Mouse (Mus musculus): ENCODE measurements at regions not wholly inside any gene's neighbourhood (a gene's known extent, or its start where the extent isn't known, plus 50 kb on each side); places are given as distances from the start of the nearest gene placed in this dataset.
A peak's percentile ranks its signal among the peaks of the same experiment; 100 is the strongest.
"Not testable (repeated sequence)": the region's sequence is repeated elsewhere in the genome, so short reads cannot be mapped to it uniquely, and the experiment has no call there.

DNA sequence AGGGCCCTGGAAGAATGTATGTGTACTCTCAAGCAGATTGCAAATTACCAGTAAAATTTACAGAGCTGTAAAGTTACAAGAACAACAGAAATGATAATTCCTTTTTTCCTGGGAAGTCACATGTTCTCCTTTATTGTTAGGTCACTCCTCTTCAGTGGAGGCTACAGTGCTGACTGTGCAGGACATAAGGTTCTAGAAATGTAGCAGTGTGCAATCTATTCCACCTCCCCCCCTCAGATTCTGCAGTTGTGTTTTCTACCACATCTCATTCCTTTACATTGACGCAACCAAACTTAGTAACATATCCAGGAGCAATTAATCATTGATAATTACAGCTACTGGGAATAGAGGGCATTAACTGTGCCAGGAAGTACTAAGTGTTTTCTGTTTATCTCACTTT lies 385.3 kb upstream of the Tnc start:
- Histone ChIP-seq H3K9me3 (no peaks in the 10 kb centered on the region), H3K4me3 (replicated peaks) (no peak overlapping the region), H3K27me3 (replicated peaks) (no peaks in the 10 kb centered on the region), H3K9ac (no peak overlapping the region), H3K27ac (no peak overlapping the region), H3K4me1 (no peaks in the 10 kb centered on the region), H3K36me3 (no peaks in the 10 kb centered on the region), H3K4me2 (no peak overlapping the region)
- no peak for ATAC-seq (ENCODE audit: insufficient read depth, low FRiP score, low read depth)
- 49% methylated on average over 1 of the region's 1 CpGs for WGBS

DNA sequence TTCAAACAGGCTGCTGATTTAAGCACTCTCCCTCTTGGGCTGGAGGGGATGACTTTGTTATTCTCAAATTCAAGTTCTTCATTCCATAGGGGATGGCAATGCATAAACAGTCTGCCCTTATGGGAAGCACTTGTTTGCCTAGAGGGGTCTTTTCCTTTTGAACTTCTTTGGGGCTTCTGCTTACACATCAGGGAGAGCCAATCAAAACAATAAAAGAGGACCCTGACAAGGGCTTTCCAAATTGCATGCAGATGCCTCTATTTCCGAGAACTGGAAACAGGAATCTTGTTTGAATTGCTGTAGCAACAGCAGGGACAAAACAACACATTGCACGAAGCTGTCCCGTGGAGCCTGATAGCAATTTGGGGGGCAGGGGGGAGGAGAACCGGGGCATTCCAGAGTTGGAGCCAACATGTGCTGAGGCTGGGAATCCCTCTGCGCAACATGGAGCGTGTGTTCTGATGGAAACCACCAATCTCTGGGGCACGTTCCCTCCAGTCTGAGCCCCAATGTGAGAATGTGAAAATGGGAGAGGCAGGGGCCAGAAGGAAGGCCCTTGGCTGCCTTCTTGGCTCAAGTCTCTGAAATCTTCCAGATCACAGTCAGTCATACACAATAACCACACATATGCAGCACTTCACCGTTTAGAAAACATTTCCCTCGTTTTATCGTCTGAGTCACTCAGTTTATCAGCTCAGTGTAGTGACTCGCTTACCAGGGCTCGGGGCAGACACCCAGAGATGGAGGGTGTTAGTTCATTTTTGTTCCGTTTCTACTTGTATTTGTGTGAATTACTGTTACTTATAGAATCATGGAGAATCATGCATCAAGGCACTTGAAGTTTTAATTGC lies 391.2 kb upstream of the Tnc start:
- H3K9me3 ChIP-seq: no peaks in the 10 kb centered on the region
- H3K4me2 ChIP-seq: no peak overlapping the region
- H3K4me3 ChIP-seq (replicated peaks): no peak overlapping the region
- no peaks in the 10 kb centered on the region for H3K27me3 ChIP-seq (replicated peaks)
- H3K36me3 ChIP-seq: no peaks in the 10 kb centered on the region
- 48% methylated on average over 13 of the region's 13 CpGs for WGBS
- no peak overlapping the region for H3K27ac ChIP-seq
- H3K9ac ChIP-seq: no peak overlapping the region
- no peaks in the 10 kb centered on the region for H3K4me1 ChIP-seq
- no peak for ATAC-seq (ENCODE audit: insufficient read depth, low FRiP score, low read depth)

DNA sequence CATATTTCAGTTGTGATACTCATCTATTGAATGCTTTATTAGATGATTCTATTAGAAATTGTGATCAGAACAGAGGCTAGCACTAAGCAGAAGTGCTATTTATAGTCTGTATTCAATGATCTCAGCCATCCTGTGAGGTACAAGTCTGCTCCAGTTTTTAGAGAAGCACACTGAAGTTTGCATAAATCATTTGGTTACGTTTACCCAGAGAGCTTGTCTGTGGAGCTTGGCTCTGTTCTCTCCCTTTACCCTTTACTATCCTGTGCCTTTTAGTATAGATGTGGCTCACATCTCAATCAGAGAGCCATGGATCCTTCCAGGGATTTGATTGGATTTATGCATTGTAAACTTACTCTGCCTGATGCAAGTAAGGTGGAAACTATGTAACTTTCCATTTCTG lies 404.6 kb upstream of the Tnc start:
- Histone ChIP-seq H3K4me1 (no peaks in the 10 kb centered on the region), H3K36me3 (no peaks in the 10 kb centered on the region), H3K9ac (no peak overlapping the region), H3K4me2 (no peak overlapping the region), H3K27ac (no peak overlapping the region), H3K27me3 (replicated peaks) (no peaks in the 10 kb centered on the region), H3K9me3 (no peaks in the 10 kb centered on the region), H3K4me3 (replicated peaks) (no peak overlapping the region)
- 33% methylated on average over 1 of the region's 1 CpGs for WGBS
- no peak for ATAC-seq (ENCODE audit: insufficient read depth, low FRiP score, low read depth)

DNA sequence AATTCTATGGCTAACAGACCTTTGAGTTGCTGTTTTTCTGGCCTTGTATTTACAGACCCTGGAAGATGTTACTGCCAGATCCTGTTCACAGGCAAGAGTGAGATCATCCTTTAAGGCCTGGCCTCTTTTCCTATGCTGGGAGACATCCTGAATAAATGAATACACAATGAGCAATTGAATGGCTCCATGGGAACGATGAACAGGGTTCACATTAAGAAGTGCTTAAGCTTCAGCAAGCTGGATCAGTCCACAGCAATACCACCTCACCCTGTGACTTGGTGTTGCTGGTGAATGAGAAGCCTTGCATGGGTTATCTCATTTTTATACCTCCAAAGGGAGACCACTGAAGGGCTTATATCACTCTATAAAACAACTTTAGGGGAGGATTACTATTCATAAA lies 405.1 kb upstream of the Tnc start:
- Histone ChIP-seq H3K4me3 (replicated peaks) (no peak overlapping the region), H3K27ac (no peak overlapping the region), H3K4me1 (no peaks in the 10 kb centered on the region), H3K9me3 (no peaks in the 10 kb centered on the region), H3K36me3 (no peaks in the 10 kb centered on the region), H3K27me3 (replicated peaks) (no peaks in the 10 kb centered on the region), H3K4me2 (no peak overlapping the region), H3K9ac (no peak overlapping the region)
- 64% methylated on average over 1 of the region's 1 CpGs for WGBS
- no peak for ATAC-seq (ENCODE audit: insufficient read depth, low FRiP score, low read depth)

DNA sequence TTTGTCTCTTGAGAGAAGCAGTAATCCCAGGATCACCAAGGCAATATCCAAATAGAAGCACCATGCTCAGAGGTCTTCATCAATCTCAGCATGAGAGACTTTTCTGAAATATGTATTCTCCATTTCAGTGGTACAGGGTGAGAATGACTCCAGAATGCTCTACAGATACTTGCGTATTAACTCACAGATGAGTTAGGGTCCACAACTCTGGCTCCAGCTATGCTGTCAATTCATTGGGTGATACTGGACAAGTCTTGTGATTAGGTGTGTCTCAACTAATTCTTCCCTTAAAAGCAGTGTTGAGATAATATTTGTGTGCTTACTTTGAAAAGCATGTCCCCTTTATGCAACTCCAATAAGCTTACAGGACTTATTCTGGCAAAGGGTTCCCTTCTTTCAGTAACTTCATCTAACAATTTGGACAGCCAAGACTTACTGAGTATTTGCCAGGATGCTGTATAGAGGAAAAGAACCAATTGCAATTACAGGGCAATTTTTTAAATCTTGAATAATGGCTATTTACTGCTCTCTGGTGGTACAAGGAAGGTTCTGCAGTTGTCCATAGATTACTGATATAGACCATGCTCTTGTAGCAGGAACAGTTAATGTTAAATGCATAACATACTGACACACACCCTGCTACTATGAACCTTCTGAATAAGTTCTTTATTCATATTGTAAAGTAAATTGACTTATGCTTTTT lies 445.6 kb upstream of the Tnc start:
- H3K9me3 ChIP-seq: no peaks in the 10 kb centered on the region
- no peak overlapping the region for H3K27ac ChIP-seq
- H3K36me3 ChIP-seq: no peaks in the 10 kb centered on the region
- no peak overlapping the region for H3K9ac ChIP-seq
- 93% methylated on average over 1 of the region's 1 CpGs for WGBS
- no peak overlapping the region for H3K4me3 ChIP-seq (replicated peaks)
- H3K4me2 ChIP-seq: no peak overlapping the region
- no peaks in the 10 kb centered on the region for H3K4me1 ChIP-seq
- no peaks in the 10 kb centered on the region for H3K27me3 ChIP-seq (replicated peaks)
- ATAC-seq (ENCODE audit: insufficient read depth, low FRiP score, low read depth): no peak

DNA sequence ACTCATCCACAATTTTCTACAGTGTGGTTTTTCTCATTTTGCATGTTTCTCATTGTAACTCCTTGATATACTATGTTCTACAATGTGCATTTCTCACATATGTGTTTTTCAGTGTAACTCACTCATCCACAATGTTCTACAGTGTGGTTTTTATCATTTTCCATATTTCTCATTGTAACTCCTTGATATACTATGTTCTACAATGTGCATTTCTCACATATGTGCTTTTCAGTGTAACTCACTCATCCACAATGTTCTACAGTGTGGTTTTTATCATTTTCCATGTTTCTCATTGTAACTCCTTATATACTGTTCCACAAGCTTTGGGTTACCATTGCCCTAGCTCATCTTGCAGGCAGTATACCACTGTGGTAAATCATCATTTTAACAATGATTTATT lies 450.9 kb upstream of the Tnc start:
- not testable (repeated sequence) for H3K27ac ChIP-seq; H3K4me1 ChIP-seq; H3K4me3 ChIP-seq (replicated peaks); H3K27me3 ChIP-seq (replicated peaks); H3K9me3 ChIP-seq; H3K9ac ChIP-seq; H3K4me2 ChIP-seq; H3K36me3 ChIP-seq
- ATAC-seq (ENCODE audit: insufficient read depth, low FRiP score, low read depth): peak; percentile 93

DNA sequence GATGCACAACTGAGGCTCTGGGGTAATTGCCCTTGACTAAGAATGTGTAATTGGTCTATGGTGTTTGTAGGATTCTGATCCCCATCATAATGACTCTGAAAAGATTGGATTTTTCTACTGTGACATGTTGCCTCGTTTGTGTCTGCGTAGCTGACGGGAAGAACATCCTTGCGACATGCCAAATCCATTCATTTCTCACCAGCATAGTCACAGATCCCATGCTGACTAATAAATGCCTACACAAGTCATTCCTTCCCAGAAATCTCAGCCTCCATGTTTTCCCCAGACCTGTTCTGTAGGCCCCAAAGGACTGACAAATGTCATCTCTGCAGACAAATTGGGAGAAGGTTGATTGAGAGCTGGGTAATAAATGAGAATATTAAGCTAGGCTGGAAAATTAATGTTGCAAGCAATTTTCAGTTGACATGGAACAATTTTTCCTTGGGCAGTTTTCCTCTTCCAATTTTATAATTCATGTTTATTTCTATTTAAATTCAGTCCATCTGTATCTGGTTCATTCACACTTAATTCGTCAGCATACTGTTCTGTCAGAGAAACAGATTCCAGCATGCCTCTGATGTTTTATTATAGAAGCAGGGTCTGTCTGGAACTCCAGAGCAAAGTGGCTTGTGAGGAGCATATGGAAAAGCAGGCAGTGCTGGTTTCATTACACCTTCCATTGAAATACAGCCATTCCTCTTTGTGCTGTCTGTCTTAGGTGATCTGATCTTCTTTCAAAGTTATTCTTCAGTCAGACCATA lies 454.0 kb upstream of the Tnc start:
- 83% methylated on average over 5 of the region's 5 CpGs for WGBS
- no peaks in the 10 kb centered on the region for H3K9me3 ChIP-seq
- H3K4me2 ChIP-seq: no peak overlapping the region
- H3K9ac ChIP-seq: no peak overlapping the region
- no peak overlapping the region for H3K4me3 ChIP-seq (replicated peaks)
- no peaks in the 10 kb centered on the region for H3K36me3 ChIP-seq
- ATAC-seq (ENCODE audit: insufficient read depth, low FRiP score, low read depth): no peak
- no peaks in the 10 kb centered on the region for H3K4me1 ChIP-seq
- H3K27me3 ChIP-seq (replicated peaks): no peaks in the 10 kb centered on the region
- H3K27ac ChIP-seq: no peak overlapping the region

DNA sequence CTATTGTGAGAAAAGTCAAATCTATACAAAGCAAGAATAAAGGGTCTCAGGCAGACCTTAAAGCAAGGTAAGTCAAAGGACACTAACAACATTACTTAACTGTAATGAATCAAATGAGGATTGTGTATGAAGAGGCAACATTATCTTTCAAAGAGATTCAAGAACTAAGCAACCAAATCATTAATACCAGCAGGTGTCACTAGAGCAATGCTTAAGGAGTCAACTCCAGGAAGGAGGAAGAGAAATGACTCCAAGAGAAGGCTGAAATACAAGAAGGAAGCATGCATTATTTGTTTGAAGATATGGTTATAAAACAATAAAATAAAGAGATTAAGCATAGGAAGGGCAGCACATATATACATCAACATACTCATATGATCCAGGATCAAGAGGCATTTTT lies 475.1 kb upstream of the Tnc start:
- Histone ChIP-seq H3K27ac (no peak overlapping the region), H3K4me1 (no peaks in the 10 kb centered on the region), H3K4me2 (no peak overlapping the region), H3K36me3 (no peaks in the 10 kb centered on the region), H3K9me3 (no peaks in the 10 kb centered on the region), H3K4me3 (replicated peaks) (no peak overlapping the region), H3K9ac (no peak overlapping the region), H3K27me3 (replicated peaks) (no peaks in the 10 kb centered on the region)
- ATAC-seq (ENCODE audit: insufficient read depth, low FRiP score, low read depth): no peak

DNA sequence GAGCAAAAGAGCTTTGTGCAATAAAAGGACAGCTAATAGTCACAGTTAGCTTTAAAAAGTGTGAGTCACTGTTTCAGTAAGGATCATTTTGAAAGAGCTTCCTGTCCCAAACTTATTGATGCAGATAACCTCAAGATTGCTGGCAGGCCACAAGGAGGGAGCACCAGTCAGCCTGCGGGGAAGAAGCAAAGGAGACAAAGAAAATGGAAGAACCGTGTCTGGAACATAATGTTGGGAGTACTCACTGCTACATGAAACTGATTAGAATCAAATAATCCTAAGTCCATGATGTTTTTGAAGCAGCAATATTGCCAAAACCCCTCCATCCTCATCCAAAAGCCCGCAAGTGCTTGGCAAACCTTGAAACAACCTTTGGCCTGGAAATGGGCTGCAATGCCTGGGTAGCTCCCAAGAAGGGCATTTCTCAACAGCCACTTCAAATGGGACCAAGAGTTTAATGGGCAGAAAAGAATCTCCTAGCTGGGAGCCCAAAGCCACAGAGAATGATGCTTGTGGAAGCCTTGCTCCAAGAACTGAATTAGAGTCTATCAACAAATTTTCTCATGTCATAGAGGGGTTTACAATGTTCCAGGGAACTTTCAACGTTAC lies 481.0 kb upstream of the Tnc start:
- 73% methylated on average over 4 of the region's 4 CpGs for WGBS
- Histone ChIP-seq H3K9ac (no peak overlapping the region), H3K27ac (no peak overlapping the region), H3K4me3 (replicated peaks) (no peak overlapping the region), H3K4me1 (no peaks in the 10 kb centered on the region), H3K27me3 (replicated peaks) (no peaks in the 10 kb centered on the region), H3K4me2 (no peak overlapping the region), H3K36me3 (no peaks in the 10 kb centered on the region), H3K9me3 (no peaks in the 10 kb centered on the region)
- no peak for ATAC-seq (ENCODE audit: insufficient read depth, low FRiP score, low read depth)

DNA sequence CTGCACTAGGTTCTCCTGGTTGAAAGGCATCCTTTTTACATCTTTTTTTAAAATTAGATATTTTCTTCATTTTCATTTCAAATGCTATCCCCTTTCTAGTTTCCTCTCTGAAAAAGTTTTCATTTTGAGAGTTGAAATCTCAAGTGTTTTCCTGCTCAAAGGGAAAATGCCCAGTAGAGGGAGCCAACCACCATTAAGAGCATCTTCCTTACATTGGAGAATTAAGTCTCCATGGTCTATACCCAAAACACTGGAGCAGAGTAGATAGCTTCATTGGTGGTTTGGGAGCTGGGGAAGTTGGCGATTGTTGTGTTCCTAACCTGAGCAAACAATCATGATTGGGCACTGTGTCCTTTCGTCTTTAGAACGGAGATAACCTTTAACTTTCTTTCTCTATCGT lies 483.8 kb upstream of the Tnc start:
- no peaks in the 10 kb centered on the region for H3K36me3 ChIP-seq
- H3K27me3 ChIP-seq (replicated peaks): no peaks in the 10 kb centered on the region
- no peak overlapping the region for H3K4me3 ChIP-seq (replicated peaks)
- no peaks in the 10 kb centered on the region for H3K9me3 ChIP-seq
- H3K4me1 ChIP-seq: no peaks in the 10 kb centered on the region
- no peak overlapping the region for H3K9ac ChIP-seq
- H3K27ac ChIP-seq: no peak overlapping the region
- 79% methylated on average over 4 of the region's 4 CpGs for WGBS
- no peak for ATAC-seq (ENCODE audit: insufficient read depth, low FRiP score, low read depth)
- no peak overlapping the region for H3K4me2 ChIP-seq

DNA sequence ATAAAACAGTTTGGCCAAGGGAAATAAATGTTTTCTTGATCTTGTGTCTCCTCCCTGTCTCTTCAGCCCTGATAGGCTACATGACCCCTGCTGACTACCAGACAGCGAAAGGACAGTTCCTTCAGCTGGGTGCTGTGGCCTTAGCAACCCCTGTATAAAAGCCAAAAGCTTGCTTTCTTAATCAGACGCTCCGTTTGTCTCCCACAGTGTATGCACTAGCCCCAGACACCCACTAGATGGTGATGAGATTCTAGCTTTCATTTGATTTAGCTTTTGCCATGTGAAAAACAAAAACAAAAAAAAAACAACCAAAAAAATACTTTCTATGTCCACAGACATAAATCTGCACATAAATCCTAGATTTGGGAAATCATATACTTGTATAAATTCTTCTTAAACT lies 486.2 kb upstream of the Tnc start:
- Histone ChIP-seq H3K4me2 (no peak overlapping the region), H3K27me3 (replicated peaks) (no peaks in the 10 kb centered on the region), H3K9ac (no peak overlapping the region), H3K9me3 (no peaks in the 10 kb centered on the region), H3K4me3 (replicated peaks) (no peak overlapping the region), H3K36me3 (no peaks in the 10 kb centered on the region), H3K4me1 (no peaks in the 10 kb centered on the region), H3K27ac (no peak overlapping the region)
- no peak for ATAC-seq (ENCODE audit: insufficient read depth, low FRiP score, low read depth)
- 51% methylated on average over 3 of the region's 3 CpGs for WGBS
